Mouse (Mus musculus): ENCODE results near the gene Inhbb.

Gene Inhbb

DNA sequence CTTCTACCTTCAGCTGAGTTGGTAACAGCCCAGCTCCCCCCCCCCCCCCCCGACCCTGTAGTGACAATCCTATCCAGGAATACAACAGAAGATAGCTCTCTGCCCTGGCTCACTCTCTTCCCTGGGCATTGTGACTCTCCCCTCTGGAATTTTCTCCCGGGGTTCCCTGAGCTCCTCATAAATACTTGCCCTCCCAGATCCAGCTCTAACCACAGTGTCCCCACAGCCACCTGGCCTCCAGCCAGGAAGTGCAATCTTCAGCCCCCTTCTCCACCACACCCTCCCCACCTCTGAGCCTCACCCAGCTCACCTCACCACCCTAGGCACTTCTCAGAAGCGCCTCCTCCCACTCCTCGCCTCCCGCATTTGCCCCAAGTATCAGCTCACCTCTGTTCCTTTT is 46.7 kb downstream of the Inhbb start:
- DNase-seq, result no peak

- DNase-seq, result no peak
Measured at GRCm38 (mm10) chr1:119367546-119367945, 54.5 kb downstream of the Inhbb start.

GRCm38 (mm10) chr1:119366315-119366714 is 55.7 kb downstream of the Inhbb start:
- DNase-seq, result peak in 1 of 2 experiments; percentile 5
